Mouse (Mus musculus) embryonic stem cell, embryonic (primary cell): ENCODE measurements around the gene Hist1h2aa.

Experiments used
- CTCF ChIA-PET, 4 experiments: fragments of 300-600 bp in 2 of 4; fragments of 350-600 bp in 2 of 4; sonication (Branson Sonifier 250); formaldehyde crosslinking; loops; one replicate each; lab custom pipeline; 2022; ENCODE audit warnings: inconsistent platforms in 2 of 4; lab: Charles Lee
- POLR2A ChIA-PET, 4 experiments: fragments of 300-600 bp in 2 of 4; fragments of 350-600 bp in 2 of 4; sonication (Branson Sonifier 250); formaldehyde crosslinking; loops; one replicate each; lab custom pipeline; 2022; ENCODE audit warnings: antibody characterized with exemption in 4 of 4, inconsistent platforms in 1 of 4; lab: Charles Lee

Gene Hist1h2aa

DNA sequence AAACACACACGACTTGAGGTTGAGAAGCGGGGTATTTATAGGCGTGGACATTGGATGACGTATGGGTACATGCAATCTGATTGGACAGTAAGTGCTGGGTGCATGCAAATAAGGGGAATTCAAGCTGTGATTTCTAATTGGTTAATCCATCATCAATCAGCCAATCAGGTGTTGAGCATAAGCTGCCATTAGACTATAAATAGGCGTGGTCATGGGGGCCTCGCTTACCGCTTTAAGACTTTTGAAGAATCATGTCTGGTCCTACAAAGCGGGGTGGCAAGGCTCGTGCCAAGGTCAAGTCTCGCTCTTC lies at the start of gene Hist1h2aa:
Gene Hist1h2aa, plus strand, starts transcription at position 252 of the 310 bp plus-strand sequence.
- ChIA-PET CTCF (interaction anchor here in 2 of 4 experiments (1.2 to 1.9 kb wide), 3 partner anchors 9 to 142 kb away, joined by 4 to 5 read pairs (median 4); no protein-coding TSS in a partner anchor), POLR2A (interaction anchor here in 3 of 4 experiments (0.8 to 3.3 kb wide), 24 partner anchors 9 to 362 kb away, joined by 3 to 21 read pairs (median 3); partner anchors contain the start of genes Hist1h1a (in 3 of the 3), Hist1h1c (in 2 of the 3), Hist1h2ab (in 2 of the 3) and Hist1h2ac (in 2 of the 3))

DNA sequence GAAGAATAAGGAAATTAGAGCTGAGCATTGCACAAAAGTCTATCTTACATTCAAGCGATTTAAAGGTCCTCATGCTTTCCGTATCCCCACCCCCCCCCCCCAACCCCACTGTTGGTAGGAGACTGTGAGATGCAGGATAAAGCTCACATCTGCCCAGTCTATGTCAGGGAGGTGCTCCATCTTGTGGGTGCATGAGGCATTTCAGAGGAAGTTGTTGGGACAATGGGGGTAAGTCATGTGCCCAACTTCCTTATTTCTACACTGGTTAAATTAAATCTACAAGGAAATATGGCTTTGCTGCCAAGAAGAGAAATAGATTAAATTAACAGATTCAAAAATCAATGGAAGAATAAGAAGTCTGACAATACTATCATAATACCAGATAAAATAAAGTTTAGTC lies 48.7 kb upstream of the Hist1h2aa start:
- POLR2A ChIA-PET, result interaction anchor here in 2 of 4 experiments (0.5 to 1.3 kb wide), 4 partner anchors 122 to 275 kb away, joined by 3 to 4 read pairs (median 4); partner anchors contain the start of gene Hist1h1a (in 2 of the 2)
- CTCF ChIA-PET, result interaction anchor here in 3 of 4 experiments (0.6 to 1.8 kb wide), 10 partner anchors 9 to 1407 kb away, joined by 3 to 8 read pairs (median 3); no protein-coding TSS in a partner anchor

DNA sequence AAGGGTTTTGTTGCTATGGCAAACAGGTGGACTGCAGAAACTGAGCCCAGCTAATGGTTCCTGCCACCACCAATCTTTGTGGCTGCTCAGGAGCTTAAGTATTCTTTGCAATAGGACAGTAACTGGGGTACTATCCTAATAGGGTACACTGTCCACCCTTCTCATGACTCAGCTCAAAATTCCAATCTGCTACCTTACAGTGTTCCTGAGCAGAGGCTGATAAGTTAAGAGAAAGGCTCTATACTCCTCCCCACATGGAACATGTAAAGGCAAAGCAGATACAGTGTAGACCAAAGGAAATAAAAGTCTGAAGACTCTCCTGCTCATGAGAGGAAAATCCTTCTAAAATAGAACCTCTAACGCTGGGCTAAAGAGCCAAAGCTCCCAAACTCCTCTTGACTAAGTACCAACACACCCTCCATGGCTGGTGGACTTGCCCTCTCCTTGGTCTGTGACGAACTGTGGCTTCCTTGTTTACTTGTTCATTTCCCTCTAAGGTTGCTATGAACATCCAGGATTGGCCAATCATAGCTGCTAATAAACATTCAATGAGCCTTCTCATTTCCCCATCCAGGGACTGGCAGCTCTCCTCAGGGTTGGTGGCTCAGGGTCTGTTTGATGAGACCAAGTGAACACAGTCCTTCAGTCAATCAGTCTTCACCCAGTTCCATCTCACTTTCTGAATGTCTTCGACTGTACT lies 47.1 kb upstream of the Hist1h2aa start:
- CTCF ChIA-PET, result interaction anchor here in 2 of 4 experiments (0.7 kb wide), 2 partner anchors 9 to 19 kb away, joined by 3 read pairs; no protein-coding TSS in a partner anchor
- POLR2A ChIA-PET, result interaction anchor here in 1 of 4 experiments (1.1 to 1.6 kb wide), 2 partner anchors 10 to 124 kb away, joined by 3 read pairs; partner anchors contain the start of gene Hist1h1a

- CTCF ChIA-PET, result no interaction called here
- POLR2A ChIA-PET, result no interaction called here
These were observed 45.2 kb upstream of the Hist1h2aa start for GRCm38 (mm10) chr13:23889011-23889605.

DNA sequence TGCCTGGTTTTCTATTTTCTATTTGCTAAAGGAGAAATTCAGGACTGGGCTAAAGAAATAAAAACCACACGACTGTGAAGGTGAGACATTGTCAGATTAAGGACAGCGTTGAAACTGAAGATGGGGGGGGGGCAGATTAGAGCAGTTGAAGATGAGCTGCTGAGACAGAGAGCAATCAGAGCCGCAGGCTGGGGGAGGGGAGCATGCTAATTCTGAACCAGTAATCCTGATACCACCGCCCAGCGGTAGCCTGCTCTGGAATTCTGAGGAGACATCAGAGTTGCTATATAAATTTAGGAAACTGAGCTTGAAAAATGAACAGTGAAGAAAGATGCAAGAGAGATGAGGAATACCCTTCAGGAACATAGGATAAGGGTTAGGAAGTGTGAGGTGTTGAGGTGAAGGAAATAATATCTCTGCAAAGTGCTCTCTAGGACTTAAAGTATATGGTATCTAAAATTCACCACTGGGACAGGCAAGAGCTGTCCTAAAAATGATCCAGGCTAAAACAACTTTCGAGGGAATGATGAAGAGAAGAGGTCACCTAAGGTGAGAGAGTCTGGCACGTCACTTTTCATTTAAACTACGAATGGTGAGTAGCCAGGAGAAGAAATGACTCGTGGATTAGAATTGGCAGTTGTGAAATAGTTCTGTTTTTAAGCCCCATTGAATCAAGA lies 41.5 kb upstream of the Hist1h2aa start:
- ChIA-PET CTCF (interaction anchor here in 1 of 4 experiments (0.6 kb wide), 1 partner anchor 231 kb away, joined by 4 read pairs; no protein-coding TSS in a partner anchor), POLR2A (no interaction called here)

DNA sequence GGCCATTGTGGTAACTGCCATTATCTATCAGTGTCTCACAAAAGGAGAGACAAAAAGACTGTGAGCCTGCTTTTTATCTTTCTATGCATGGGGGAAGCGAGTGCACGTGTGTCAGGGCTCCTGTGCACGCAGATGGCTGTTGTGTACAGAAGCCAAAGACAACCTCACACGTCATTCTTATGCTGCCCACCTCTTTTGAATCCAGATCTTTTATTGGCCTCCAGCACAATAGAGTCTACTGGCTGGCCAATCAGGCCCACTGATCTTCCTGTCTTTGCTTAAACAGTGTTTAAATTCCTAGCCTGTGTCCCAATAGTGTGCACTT lies 41.0 kb upstream of the Hist1h2aa start:
- ChIA-PET CTCF (no interaction called here), POLR2A (no interaction called here)

DNA sequence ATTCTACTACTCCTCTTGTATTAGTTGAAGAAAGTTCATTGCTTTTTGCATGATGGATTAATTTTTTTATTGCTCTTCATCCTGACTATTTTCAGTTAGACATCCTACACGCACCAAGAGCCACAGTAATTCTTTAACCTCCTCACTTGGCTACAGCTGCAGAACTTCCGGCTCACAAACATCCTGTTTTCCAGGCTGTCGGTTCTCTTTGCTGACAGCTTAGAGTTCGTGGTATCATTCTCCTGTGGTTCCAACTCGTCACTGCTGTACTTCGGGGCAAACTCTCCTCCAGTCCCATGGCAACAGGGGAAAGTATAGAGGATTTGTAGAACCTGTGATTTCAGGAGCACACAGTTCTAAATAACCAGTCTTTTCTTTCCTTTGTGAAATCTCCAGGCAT lies 36.0 kb upstream of the Hist1h2aa start:
- CTCF ChIA-PET, result no interaction called here
- POLR2A ChIA-PET, result no interaction called here

- ChIA-PET CTCF (no interaction called here), POLR2A (interaction anchor here in 1 of 4 experiments (0.5 kb wide), 1 partner anchor 256 kb away, joined by 3 read pairs; no protein-coding TSS in a partner anchor)
These were observed 27.4 kb upstream of the Hist1h2aa start for GRCm38 (mm10) chr13:23906906-23907305.

DNA sequence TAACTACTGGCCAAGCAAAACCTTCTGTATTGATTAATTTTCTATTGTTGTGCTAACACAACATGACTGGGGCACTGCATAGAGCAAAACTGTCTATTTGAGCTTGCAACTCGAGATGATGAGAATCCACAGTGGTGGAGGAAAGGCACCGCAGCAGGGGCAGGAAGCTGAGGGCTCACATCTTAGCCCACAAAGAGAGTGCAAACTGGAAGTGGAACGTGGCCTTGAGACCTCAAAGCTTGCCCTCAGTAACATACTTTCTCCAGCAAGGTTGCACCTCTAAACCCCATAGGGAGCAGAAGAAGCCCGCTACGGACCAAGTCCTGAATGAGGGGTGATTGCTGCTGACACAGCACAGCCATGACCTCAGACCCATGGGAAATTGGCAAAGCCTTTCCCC lies 24.1 kb upstream of the Hist1h2aa start:
- CTCF ChIA-PET, result no interaction called here
- POLR2A ChIA-PET, result interaction anchor here in 1 of 4 experiments (0.6 kb wide), 1 partner anchor 20 kb away, joined by 3 read pairs; no protein-coding TSS in a partner anchor

DNA sequence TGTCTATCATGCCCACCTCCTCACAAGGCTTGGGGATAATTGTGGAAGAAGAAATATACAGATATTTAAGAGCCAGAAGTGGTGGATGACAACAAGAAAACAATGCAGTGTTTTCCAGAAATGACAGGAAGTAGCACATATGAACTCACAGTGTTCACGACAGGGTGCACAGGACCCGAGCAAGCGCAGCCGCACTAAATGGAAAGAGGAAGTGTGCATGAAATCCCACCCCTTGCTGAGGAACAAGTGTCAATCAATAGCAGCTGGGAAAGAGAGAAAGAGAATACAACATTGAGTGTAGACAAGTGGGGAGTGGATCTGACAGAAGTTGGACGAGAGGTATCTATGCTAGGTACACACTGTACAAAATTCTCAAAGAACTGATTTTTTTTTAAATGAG lies 22.9 kb upstream of the Hist1h2aa start:
- ChIA-PET POLR2A (interaction anchor here in 2 of 4 experiments (0.7 kb wide), 2 partner anchors 12 to 592 kb away, joined by 3 read pairs; no protein-coding TSS in a partner anchor), CTCF (no interaction called here)

- CTCF ChIA-PET, result no interaction called here
- POLR2A ChIA-PET, result no interaction called here
These were observed 20.4 kb upstream of the Hist1h2aa start for GRCm38 (mm10) chr13:23913791-23914306.

GRCm38 (mm10) chr13:23914376-23915167 lies 19.7 kb upstream of the Hist1h2aa start, which contains the start of gene Slc17a4:
Slc17a4 (minus strand) TSS chr13:23915009.
- ChIA-PET CTCF (no interaction called here), POLR2A (no interaction called here)

DNA sequence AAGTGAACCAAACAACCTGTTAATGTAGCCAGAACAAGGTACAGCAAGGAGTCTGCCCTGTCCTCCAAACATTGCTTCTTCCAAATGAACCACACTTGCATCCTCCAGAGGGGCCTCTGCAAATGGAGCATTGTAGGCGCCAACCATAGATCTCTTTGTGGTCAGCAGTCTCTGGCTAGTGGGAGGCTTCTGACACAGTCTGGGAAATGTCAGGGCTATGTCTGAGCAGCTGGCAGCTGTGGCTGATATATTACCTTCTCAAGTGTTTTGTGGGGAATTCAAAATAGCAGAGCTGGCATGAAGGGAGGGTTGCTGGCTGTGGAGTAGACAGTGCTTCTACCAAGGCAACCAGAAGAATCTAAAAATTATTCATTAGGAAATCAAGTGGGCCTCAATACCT lies 18.1 kb upstream of the Hist1h2aa start:
- CTCF ChIA-PET, result no interaction called here
- POLR2A ChIA-PET, result interaction anchor here in 2 of 4 experiments (0.6 to 1.1 kb wide), 2 partner anchors 157 to 174 kb away, joined by 3 to 4 read pairs; no protein-coding TSS in a partner anchor

GRCm38 (mm10) chr13:23917674-23918073 lies 16.6 kb upstream of the Hist1h2aa start:
- POLR2A ChIA-PET, result interaction anchor here in 1 of 4 experiments (0.7 kb wide), 1 partner anchor 13 kb away, joined by 3 read pairs; no protein-coding TSS in a partner anchor
- CTCF ChIA-PET, result interaction anchor here in 1 of 4 experiments (0.7 kb wide), 1 partner anchor 567 kb away, joined by 3 read pairs; no protein-coding TSS in a partner anchor

GRCm38 (mm10) chr13:23925792-23926191 lies 8.5 kb upstream of the Hist1h2aa start:
- CTCF ChIA-PET, result interaction anchor here in 1 of 4 experiments (0.7 kb wide), 1 partner anchor 90 kb away, joined by 5 read pairs; no protein-coding TSS in a partner anchor
- POLR2A ChIA-PET, result no interaction called here

DNA sequence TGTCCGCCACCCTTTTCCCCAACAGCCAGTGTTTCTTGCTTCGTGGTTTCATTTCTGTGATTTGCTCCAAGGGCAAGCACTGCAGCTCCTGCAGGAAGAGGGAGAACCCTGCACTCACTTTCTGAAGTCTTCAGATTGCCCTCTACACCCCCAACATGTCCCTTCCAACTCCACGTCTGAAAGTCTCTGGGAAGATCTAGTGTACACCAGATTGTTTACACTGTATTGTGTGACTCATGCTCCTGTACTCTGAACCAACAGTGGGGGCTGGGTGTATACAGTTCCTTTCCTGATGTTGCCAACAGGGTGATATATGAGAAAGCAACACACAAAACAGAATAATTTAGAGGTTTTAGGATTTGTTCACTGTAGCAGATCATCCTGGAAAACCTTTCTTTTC lies 5.6 kb upstream of the Hist1h2aa start:
- ChIA-PET POLR2A (interaction anchor here in 2 of 4 experiments (0.7 to 1.0 kb wide), 2 partner anchors 32 to 197 kb away, joined by 3 read pairs; no protein-coding TSS in a partner anchor), CTCF (interaction anchor here in 1 of 4 experiments (0.6 kb wide), 1 partner anchor 883 kb away, joined by 4 read pairs; no protein-coding TSS in a partner anchor)

GRCm38 (mm10) chr13:23930461-23930860 lies 3.8 kb upstream of the Hist1h2aa start:
- ChIA-PET CTCF (interaction anchor here in 1 of 4 experiments (0.8 to 1.0 kb wide), 2 partner anchors 8 to 366 kb away, joined by 3 to 4 read pairs; no protein-coding TSS in a partner anchor), POLR2A (interaction anchor here in 2 of 4 experiments (0.8 to 2.3 kb wide), 5 partner anchors 8 to 167 kb away, joined by 3 to 5 read pairs (median 3); partner anchors contain the start of gene Hist1h1a (in 1 of the 2))
